Mouse (Mus musculus) CH12.LX (cell line): Measurements from ENCODE around the gene Prr13.

Source experiments
- CTCF ChIP-seq, 2 experiments: IDR thresholded peaks in 1 of 2; conservative IDR thresholded peaks in 1 of 2; 2 replicates each; pipeline ENCODE4 v1.5.1; 2011 to 2012; ENCODE audit warnings: low read depth in 2 of 2, low read length in 2 of 2, improper control_type of control experiment in 1 of 2, inconsistent platforms in 1 of 2, mild to moderate bottlenecking in 1 of 2, moderate library complexity in 1 of 2
- KAT2A ChIP-seq: IDR thresholded peaks from 2 replicates; pipeline ENCODE4 v1.6.1; 2012; ENCODE audit warnings: low read length, improper control_type of control experiment, inconsistent platforms; ENCODE audit not compliant: insufficient replicate concordance
- MAX ChIP-seq: IDR thresholded peaks from 2 replicates; pipeline ENCODE4 v1.6.1; 2011; ENCODE audit warnings: low read length, improper control_type of control experiment
- POLR2A ChIP-seq: IDR thresholded peaks from 2 replicates; pipeline ENCODE4 v1.6.1; 2011; ENCODE audit warnings: low read depth, mild to moderate bottlenecking, improper control_type of control experiment, low read length
- POLR2AphosphoS2 ChIP-seq: IDR thresholded peaks from 2 replicates; pipeline ENCODE4 v1.6.1; 2011; ENCODE audit warnings: low read depth, low read length, improper control_type of control experiment
- RCOR1 ChIP-seq: conservative IDR thresholded peaks from 2 replicates; pipeline ENCODE4 v1.6.1; 2012; ENCODE audit warnings: low read depth, mild to moderate bottlenecking, inconsistent platforms, low read length, improper control_type of control experiment
- UBTF ChIP-seq: IDR thresholded peaks from 2 replicates; pipeline ENCODE4 v1.6.1; 2012; ENCODE audit warnings: low read depth, mild to moderate bottlenecking, inconsistent platforms, low read length, improper control_type of control experiment, moderate library complexity
- USF1 ChIP-seq: IDR thresholded peaks from 2 replicates; pipeline ENCODE4 v1.6.1; 2014; ENCODE audit warnings: low read depth, mild to moderate bottlenecking, inconsistent platforms, low read length, improper control_type of control experiment
- ZC3H11A ChIP-seq: IDR thresholded peaks from 2 replicates; pipeline ENCODE4 v1.6.1; 2012; ENCODE audit warnings: low read depth, mild to moderate bottlenecking, inconsistent platforms, low read length, improper control_type of control experiment
- ZNF384 ChIP-seq: IDR thresholded peaks from 2 replicates; pipeline ENCODE4 v1.6.1; 2012; ENCODE audit warnings: low read depth, low read length, improper control_type of control experiment, inconsistent platforms

DNA sequence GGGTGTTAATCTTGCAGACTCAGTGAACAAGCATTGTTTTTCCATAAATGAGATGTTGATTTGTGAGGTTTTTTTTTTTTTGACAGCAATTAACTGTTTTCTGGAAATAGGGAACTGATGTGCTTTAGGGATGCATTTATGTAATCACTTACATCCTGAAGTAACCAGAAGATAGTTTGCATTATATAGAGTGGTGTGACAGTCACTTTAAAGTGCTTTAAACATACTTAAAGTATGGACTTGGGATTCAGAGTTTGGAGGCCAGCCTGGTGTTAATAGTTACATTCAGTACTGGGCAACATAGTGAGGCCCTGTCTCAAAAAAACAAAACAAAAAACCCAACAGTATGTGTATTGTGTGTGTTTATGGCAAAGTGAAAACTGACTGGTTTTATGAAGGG, 12.9 kb downstream of the Prr13 start:
- TF ChIP-seq POLR2AphosphoS2 (no peak), CTCF (conservative IDR thresholded peaks at IDR 0.05 in 1 of 2, IDR thresholded peaks at IDR 0.05 in 1 of 2; ENCODE audit: low read depth in 2 of 2, low read length in 2 of 2) (no peak), ZC3H11A (no peak), POLR2A (no peak), MAX (no peak), KAT2A (no peak), USF1 (no peak), RCOR1 (no peak), UBTF (no peak), ZNF384 (no peak)
